Mouse (Mus musculus): ENCODE data around the gene Ogfrl1. TPM values are rescaled to one million over a fixed set of nuclear protein-coding genes. Genes with fewer than 3 reads are reported as not detected.

The Ogfrl1 gene
- total and polyA plus RNA-seq, 3 experiments, result 6.6 to 9.0 TPM; not detected in 1

GRCm38 (mm10) chr1:23345633-23346032 lies 51.9 kb downstream of the Ogfrl1 start:
- H3K4me3 ChIP-seq (ENCODE audit: control insufficient read depth in 1 of 2, insufficient read depth in 1 of 2, low read depth in 2 of 2, low read length in 2 of 2), result no peak overlapping the region
- TF ChIP-seq MXI1 (IDR thresholded peaks at IDR 0.05; ENCODE audit: low read depth, low read length) (no peak), CHD2 (IDR thresholded peaks at IDR 0.05; ENCODE audit: low read length) (no peak), ZC3H11A (IDR thresholded peaks at IDR 0.05; ENCODE audit: low read depth, low read length) (no peak), MAFK (IDR thresholded peaks at IDR 0.05; ENCODE audit: borderline replicate concordance, low read depth, low read length) (no peak), GATA1 (IDR thresholded peaks at IDR 0.05; ENCODE audit: low read depth, low read length) (no peak), TCF12 (IDR thresholded peaks at IDR 0.05; ENCODE audit: low read depth, low read length) (no peak), ELF1 (IDR thresholded peaks at IDR 0.05; ENCODE audit: low read depth, low read length) (no peak), TBP (IDR thresholded peaks at IDR 0.05; ENCODE audit: low read depth, low read length) (no peak), MAX (IDR thresholded peaks at IDR 0.05; ENCODE audit: low read length) (no peak), JUND (IDR thresholded peaks at IDR 0.05; ENCODE audit: low read depth, low read length) (no peak), RAD21 (IDR thresholded peaks at IDR 0.05; ENCODE audit: low read depth, low read length) (no peak), BHLHE40 (IDR thresholded peaks at IDR 0.05; ENCODE audit: borderline replicate concordance, low read depth, low read length) (no peak), KAT2A (conservative IDR thresholded peaks at IDR 0.05; ENCODE audit: low read depth, low read length) (no peak), SIN3A (IDR thresholded peaks at IDR 0.05; ENCODE audit: low read length) (no peak), CTCF (IDR thresholded peaks at IDR 0.05 in 2 of 3, conservative IDR thresholded peaks at IDR 0.05 in 1 of 3; ENCODE audit: control insufficient read depth in 1 of 3, insufficient read depth in 1 of 3, low read depth in 2 of 3, low read length in 3 of 3, poor library complexity in 1 of 3, severe bottlenecking in 1 of 3) (no peak)
- H3K36me3 ChIP-seq (ENCODE audit: control insufficient read depth in 1 of 2, insufficient read depth in 2 of 2, low read length in 2 of 2), result no peaks in the 10 kb centered on the region
- DNase-seq (ENCODE audit: low read depth, low spot score), result no peak
- H3K9ac ChIP-seq (ENCODE audit: control insufficient read depth, low read depth, low read length, poor library complexity, severe bottlenecking), result no peak overlapping the region
- no peak overlapping the region for H3K27ac ChIP-seq (ENCODE audit: control insufficient read depth, low read depth, low read length)
- no peaks in the 10 kb centered on the region for H3K4me1 ChIP-seq (ENCODE audit: control insufficient read depth in 1 of 2, insufficient read depth in 2 of 2, low read length in 2 of 2)
- H3K9me3 ChIP-seq (replicated peaks; ENCODE audit: insufficient read depth, low read length), result no peaks in the 10 kb centered on the region
- no peaks in the 10 kb centered on the region for H3K27me3 ChIP-seq (ENCODE audit: control insufficient read depth in 1 of 2, insufficient read depth in 2 of 2, low read length in 2 of 2)
- no peaks in the 10 kb centered on the region for H3K79me2 ChIP-seq (ENCODE audit: control insufficient read depth, insufficient read depth, low read length, poor library complexity)

- no peaks in the 10 kb centered on the region for H3K36me3 ChIP-seq (ENCODE audit: control insufficient read depth in 1 of 2, insufficient read depth in 2 of 2, low read length in 2 of 2)
- H3K79me2 ChIP-seq (ENCODE audit: control insufficient read depth, insufficient read depth, low read length, poor library complexity), result no peaks in the 10 kb centered on the region
- no peak overlapping the region for H3K4me3 ChIP-seq (ENCODE audit: control insufficient read depth in 1 of 2, insufficient read depth in 1 of 2, low read depth in 2 of 2, low read length in 2 of 2)
- no peak overlapping the region for H3K9ac ChIP-seq (ENCODE audit: control insufficient read depth, low read depth, low read length, poor library complexity, severe bottlenecking)
- no peak for DNase-seq (ENCODE audit: low read depth, low spot score)
- no peaks in the 10 kb centered on the region for H3K27me3 ChIP-seq (ENCODE audit: control insufficient read depth in 1 of 2, insufficient read depth in 2 of 2, low read length in 2 of 2)
- H3K27ac ChIP-seq (ENCODE audit: control insufficient read depth, low read depth, low read length), result no peak overlapping the region
- H3K4me1 ChIP-seq (ENCODE audit: control insufficient read depth in 1 of 2, insufficient read depth in 2 of 2, low read length in 2 of 2), result no peaks in the 10 kb centered on the region
- no peaks in the 10 kb centered on the region for H3K9me3 ChIP-seq (replicated peaks; ENCODE audit: insufficient read depth, low read length)
- TF ChIP-seq NRF1 (IDR thresholded peaks at IDR 0.05; ENCODE audit: insufficient read depth, low read depth, low read length, poor library complexity, severe bottlenecking), result no peak
- TF ChIP-seq ZC3H11A (IDR thresholded peaks at IDR 0.05; ENCODE audit: low read depth, low read length), result no peak
- TF ChIP-seq TAL1 (IDR thresholded peaks at IDR 0.05; ENCODE audit: low read length), result no peak
- no peak for TF ChIP-seq ELF1 (IDR thresholded peaks at IDR 0.05; ENCODE audit: low read depth, low read length)
- TF ChIP-seq KAT2A (conservative IDR thresholded peaks at IDR 0.05; ENCODE audit: low read depth, low read length), result no peak
- TF ChIP-seq MYB (IDR thresholded peaks at IDR 0.05; ENCODE audit: low read depth, low read length), result no peak
- no peak for TF ChIP-seq MAFK (IDR thresholded peaks at IDR 0.05; ENCODE audit: borderline replicate concordance, low read depth, low read length)
- TF ChIP-seq MXI1 (IDR thresholded peaks at IDR 0.05; ENCODE audit: low read depth, low read length), result no peak
- no peak for TF ChIP-seq MAX (IDR thresholded peaks at IDR 0.05; ENCODE audit: low read length)
- TF ChIP-seq MYC (IDR thresholded peaks at IDR 0.05; ENCODE audit: low read depth, low read length), result no peak
- TF ChIP-seq USF2 (IDR thresholded peaks at IDR 0.05; ENCODE audit: borderline replicate concordance in 1 of 2, insufficient read depth in 1 of 2, low read depth in 1 of 2, low read length in 2 of 2), result no peak
- TF ChIP-seq NELFE (IDR thresholded peaks at IDR 0.05; ENCODE audit: low read depth, low read length), result no peak
- TF ChIP-seq POLR2A (IDR thresholded peaks at IDR 0.05; ENCODE audit: control insufficient read depth in 1 of 2, insufficient read depth in 1 of 2, low read depth in 1 of 2, low read length in 2 of 2, poor library complexity in 1 of 2), result no peak
These were observed 54.7 kb downstream of the Ogfrl1 start for GRCm38 (mm10) chr1:23342864-23343263.

All from MEL (cell line).